Mouse (Mus musculus) cerebellum, adult 11-12 months (tissue): ENCODE results near the gene Efna1.

Experiments
- DNase-seq: peaks from one replicate; pipeline ENCODE4 v3.0.0; 2022

Gene Efna1

DNA sequence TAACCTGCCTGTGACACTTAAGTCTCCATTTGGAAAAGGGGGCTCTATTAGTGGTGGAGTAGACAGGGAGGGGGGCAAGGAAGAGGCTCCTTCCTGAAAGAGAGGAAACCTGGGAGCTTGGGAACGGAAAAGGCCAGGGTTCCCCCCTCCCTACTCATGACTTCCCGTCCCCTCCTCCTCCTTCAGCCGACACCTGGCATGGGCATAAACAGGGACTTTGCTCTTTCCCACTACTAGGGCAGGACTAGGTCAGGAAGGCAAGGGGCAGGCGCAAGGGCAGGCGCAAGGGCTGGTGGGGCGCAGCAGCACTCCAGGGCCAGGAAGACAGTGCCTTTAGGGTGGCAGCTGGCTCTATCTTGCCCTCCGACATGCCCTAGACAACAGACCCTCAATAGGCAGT, 2.8 kb downstream of the Efna1 start:
- peak; percentile 48 for DNase-seq

DNA sequence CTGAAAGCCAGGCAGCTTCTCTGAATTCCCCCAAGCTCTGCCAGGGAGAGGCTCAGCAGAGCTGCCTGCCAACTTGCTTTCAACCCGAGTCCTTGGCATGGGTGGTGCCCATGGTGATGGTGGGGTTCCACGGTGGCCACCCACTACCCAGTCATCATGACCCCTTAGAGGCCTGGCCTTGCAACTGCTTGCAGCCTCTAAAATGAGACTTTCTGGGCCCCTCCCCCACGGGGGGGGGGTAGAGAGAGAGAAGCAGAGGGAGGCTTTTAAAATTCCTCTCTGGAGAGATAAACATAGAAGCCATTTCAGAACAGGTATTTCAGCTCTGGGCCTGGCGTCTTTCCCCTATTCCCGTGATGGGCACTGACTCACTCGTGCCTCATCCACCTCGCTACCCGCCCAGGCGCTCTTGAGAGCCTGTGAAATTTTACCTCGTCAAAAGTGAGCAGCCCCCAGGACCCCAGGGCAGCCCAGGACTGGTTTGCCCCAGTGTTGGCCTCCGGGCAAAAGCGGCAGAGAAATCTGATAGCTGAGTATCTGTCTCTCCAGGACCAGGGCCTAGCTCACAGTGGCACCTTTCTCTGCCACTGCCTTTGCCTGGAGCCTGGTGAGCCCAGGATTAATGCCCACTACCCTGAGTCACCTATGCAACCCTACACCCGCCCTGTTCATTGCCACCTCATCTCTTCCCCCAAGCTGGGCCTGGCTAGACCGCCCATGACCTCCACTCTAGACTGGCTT, 3.5 kb downstream of the Efna1 start:
- peak; percentile 61 for DNase-seq

DNA sequence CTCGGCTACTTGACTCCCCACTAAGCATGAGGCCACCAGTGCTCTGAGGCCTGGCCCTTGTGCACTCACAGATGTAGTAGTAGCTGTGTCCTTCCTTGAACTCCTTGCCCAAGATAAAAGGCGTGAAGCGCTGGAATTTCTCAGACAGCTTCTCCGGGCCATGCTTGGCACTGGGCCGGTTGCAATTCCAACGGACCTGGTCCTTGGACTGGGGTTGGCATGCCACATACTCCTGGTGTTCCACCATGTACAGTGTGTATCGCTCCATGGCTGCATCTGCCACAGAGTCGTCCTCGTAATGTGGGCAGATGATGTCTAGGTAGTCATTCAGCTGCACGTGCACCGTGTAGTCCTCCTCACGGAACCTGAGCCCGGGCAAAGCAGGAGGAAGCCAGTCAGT, 4.9 kb downstream of the Efna1 start:
- peak; percentile 21 for DNase-seq

DNA sequence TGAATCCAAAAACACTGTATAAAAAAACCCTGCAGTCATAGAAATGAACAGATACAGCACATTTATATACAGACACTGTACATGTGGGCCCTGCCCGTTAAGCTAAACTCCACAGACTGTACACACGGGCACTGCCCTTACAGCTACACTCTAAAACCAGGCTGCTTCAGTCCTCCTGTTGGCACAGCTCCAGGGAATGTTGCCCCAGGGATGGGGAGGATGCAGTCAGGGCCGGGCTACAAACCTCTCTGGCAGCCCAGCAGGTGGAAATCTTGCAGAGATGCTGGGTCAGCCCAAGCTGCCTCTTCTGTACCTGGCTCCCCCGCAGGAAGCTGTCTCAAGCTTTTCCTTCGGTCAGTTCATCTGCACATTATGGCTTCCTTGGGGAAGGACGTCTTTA, 9.2 kb downstream of the Efna1 start:
- DNase-seq: peak; percentile 66

DNA sequence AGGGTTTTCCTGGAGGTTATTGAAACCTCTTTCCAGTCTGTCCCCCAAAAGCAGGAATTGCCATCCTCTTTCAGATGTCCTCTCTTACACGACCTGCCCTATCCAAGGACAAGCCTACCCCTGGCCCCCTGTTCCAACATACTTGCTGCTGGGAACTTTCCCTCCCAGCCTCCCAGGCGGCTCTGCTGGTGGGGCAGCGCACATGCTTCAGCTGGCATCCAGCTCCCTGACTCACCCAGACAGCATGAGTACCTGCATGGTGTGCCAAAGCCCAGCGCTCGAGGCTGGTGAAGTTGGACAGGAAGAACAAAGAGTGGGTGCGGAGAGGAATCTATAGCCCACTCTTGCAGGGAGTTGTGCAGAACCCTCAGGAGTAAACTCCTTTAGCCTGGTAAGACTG, 10.1 kb downstream of the Efna1 start:
- DNase-seq: peak; percentile 75

DNA sequence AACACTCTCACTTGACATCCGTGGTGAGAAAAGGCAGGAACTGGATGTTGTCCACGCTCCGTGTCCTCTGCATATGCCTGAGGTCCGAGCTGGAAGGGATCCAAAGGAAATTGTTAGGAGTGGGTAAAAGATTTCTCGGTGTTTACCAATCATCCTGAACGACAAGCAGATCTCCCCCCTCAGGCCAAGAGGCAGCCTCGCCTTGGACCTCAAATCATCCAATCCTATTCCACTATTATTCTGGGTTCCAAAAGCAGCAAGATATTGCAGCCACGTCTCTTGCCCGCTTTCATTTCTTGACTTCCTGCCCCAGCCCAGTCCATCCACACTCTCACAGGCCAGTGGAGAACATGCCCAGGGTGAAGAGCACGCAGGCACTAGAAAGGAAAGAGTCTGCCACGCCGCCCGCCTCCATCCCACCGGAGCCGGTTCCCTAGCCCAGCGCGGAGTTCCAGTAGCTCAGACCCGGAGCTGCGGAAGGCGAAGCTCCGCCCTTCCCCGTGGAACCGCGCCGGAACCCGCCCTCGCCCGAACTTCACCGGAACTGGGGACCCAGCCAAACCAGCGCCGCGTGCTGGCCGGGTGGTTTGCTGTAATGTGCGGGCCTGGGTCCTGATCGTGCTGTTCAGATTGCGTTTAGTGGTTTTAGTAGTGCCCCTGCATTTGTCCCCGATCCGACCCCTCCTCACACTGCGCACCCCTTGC, 10.7 kb downstream of the Efna1 start, which contains the start of gene Slc50a1:
Gene Slc50a1, minus strand, starts transcription at position 520 of the 705 bp plus-strand sequence.
- DNase-seq: peak; percentile 83

DNA sequence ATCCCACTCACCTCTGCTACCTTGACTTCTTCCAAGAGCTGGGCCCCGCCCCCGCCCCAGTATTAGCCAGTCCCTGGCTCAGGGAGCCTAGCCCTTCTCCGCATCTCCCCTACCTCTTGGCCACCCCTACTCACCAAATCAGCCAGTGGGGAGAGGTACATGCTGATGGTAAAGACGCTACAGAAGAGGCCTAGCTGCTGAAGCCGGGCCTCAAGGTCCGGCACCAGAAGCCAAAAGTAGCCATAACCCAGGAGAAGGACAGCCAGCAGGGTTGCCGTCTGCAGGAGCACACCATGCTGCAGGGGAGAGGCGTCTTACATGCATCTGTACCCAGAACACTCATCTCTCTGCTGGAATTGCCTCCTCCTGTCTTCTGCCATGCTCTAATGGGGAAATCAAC, 12.0 kb downstream of the Efna1 start:
- DNase-seq: peak; percentile 31

DNA sequence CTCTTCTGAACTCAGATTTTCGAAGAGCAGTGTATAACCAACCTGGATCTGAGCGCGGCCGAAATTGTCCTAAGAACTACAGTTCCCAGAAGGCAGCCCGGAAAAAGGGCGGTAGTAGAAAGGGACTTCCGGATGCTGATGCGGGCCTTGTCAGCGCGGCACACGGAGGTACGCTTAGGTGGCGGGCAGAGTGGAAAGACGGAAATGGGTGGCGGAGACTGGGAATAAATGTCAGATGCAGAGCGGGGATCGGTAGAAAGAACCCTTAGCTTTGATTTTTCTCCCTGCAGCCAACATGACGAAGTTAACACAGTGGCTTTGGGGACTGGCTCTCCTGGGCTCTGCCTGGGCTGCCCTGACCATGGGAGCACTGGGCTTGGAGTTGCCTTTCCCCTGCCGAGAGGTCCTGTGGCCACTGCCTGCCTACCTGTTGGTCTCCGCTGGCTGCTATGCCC, 14.5 kb downstream of the Efna1 start:
- peak; percentile 79 for DNase-seq

DNA sequence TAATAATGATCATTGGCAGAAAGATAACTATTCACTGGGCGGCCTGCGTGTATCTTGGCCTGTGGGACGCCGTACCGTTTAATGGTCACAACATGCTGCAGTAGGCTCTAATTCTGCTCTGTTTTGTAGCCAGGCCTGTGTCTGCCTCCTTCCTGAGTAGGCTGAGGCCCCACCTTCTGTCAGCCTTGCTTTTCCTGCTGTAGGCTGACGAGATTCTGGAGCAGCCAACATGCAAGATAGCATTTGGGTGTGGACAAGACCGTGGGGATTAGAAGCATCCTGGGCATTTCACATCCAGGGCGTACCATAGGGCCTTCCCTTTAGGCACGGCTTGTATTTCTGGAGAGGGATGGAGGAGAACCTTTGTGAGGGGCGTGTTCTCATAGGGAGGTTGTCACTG, 18.5 kb downstream of the Efna1 start:
- no peak for DNase-seq

DNA sequence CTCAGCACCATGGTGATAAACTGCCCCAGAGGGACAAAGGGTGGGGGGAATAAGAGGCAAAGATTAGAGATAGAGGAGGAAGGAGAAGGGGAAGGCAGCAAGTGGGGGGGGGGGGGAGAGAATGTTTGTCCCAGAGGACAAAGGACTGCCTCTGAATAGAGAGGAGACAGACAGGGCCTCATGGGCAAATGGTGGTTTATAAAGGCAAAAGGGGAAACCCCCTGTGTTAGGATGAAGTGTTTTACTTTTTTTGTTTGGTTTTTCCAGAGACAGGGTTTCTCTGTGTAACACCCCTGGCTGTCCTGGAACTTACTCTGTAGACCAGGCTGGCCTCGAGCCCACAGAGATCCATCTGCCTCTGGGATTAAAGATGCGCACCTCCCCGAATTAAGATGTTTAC, 20.7 kb downstream of the Efna1 start:
- DNase-seq: no peak

DNA sequence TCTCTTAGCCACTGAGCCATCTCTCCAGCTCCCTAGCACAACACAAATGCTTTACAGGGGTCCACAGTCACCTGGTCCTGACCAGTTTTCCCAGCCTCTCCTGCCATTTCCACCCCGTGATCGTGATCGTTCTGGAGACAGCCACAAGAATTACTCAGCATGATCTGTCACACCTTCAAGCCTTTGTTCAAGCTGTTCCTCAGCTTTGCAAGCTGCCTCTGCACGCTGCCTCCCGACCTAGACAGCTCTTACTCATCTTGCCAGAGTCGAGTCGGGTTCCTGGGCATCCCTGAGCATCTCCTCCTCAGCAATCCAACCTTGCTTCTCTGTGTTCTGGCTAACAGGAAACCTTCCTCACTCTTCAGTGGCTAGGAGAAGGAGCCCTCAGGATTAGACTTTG, 21.9 kb downstream of the Efna1 start, which contains the start of gene Dpm3:
Gene Dpm3, plus strand, starts transcription at position 283 of the 400 bp plus-strand sequence.
- no peak for DNase-seq

DNA sequence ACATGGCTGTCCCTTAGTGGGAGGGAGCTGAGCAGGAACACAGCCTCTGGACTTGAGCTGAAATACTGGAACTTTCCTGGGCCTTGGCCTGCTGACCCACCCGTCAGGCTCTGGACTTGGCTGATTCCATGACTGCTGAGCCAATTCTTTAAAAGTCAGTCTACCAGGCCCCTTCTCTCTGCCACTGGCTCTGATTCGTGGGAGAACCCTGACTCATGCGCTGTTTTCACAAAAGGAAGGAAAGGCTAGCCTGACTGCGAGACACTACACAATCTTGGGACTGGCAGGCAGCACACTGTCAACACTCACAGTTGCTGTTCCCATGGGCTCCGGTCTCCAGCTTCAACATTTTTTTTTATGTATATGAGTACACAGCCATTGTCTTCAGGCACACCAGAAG, 24.8 kb downstream of the Efna1 start:
- DNase-seq: no peak

DNA sequence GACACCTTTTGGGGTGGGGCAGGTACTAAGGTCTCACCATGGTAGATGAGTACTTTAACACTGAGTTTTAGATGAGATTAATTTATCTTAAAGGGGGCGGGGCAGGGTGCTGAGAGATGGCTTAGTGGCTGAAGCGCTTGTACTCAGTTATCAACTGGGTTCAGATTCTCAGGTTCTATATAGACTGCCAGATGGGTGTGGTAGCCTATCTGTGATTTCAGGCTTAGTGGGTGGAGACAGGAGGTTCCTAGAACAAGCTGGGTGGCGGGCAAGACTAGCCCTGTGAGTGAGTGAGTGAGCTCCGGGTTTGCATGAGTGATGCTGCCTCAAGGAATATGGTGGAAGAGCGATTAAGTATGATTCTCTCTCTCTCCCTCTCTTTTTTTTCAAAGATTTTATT, 25.9 kb downstream of the Efna1 start:
- no peak for DNase-seq

DNA sequence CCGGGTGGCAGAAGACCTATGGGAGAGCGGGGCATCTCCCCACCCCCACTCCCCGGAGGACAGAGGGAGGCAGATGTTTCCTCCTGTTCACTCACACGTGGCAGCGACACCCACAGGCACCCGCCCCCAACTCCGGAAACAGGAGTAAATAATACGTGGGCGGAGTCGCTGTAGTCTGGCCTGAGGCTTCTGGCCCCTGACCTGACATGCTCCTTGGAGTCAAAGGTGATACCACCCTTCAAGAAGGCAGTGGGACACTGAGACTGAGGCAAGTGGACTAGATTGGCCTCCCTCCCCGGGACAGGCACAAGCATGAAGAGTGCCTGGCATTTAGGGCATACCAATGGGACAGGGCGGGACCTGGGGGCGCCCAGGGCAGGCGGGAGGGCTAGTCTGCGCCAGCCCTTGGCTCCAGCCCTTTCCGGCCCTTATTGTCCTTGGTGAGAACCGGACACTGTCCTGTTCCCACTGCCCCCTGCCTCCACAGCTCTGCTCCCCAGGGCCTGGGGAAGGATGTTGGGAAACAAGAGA, 29.5 kb downstream of the Efna1 start:
- peak; percentile 33 for DNase-seq

DNA sequence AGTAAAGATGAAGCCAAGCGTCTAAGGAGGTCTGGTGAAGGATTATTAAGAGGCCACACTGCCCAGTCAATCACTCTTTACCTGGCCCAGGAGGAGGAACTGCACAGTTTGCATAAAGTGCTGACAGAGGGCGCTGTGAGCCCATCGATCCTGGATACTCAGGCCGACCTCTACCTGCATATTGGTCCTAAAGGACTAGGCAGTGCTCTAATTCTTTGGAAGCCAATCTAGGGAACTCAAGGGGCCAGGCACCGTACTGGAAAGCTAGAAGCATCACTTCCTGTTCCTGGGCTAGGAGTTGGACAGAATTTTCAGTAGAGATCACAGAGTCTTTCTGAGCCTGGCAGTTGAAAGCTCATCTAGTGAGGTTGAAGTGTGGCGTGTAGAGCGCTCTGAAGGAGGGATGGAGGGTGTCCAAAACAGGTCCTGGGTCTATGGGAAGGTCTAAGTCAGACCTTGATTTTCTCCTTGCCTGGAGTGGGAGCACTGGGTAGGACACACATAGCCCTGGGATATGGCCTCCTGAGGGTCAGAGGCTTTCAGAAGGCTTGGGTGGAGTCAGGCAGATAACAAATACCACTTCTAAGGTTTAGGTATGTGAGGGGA, 30.4 kb downstream of the Efna1 start:
- DNase-seq: peak; percentile 68

DNA sequence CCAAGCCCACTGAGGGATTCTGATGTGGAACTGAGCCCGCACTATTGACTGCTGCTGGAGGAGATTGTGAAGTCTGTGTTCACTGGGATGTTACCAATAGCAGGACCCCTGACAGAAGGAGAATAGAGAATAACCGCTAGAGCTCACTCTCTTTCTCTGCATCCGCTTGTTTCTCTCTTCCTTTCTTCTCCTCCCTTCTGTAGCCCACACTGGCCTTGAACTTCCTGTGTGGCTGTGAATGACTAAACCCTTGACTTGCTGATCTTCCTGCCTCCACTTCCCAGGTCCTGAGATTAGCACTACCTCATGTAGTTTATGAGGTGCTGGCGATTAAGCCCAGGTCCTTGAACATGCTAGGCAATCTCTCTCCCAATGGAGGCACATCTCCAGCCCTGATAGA, 33.5 kb downstream of the Efna1 start:
- DNase-seq: peak; percentile 25

DNA sequence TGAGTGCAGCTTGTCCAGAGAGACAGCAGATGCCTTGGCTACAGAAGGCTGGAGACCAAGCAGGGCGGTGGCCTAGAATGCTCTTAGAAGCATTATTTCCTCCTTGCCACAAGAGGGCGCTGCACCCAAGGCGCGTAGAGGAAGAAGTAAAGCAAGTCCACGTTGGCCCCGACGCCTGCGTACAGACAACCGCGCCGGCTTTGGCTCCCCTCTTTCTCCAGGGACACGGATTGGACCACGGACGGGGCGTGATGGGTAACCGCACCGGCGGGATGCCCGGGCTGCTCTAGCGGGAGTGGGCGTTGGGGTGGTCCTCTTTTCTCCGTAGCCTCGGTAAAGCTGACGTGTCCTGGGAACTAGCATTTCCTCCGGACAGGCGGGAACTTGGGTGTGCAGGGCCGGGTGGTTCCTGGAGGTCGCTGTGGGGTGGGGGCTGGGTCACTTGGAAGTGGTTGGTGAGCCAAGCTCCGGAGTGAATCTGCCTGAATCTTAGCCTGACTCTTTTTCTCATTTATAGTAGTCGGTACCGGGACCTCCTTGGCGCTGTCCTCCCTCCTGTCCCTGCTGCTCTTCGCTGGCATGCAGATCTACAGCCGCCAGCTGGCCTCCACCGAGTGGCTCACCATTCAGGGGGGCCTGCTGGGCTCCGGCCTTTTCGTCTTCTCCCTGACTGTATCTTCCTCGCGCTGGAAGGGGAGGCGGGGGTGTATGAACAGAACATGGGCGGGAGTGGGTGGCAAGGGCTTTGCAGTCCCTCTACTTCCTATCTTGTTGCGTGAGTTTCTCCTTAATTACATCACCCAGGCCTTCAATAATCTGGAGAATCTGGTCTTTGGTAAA, 34.5 kb downstream of the Efna1 start, which contains the start of gene Trim46:
Gene Trim46, minus strand, starts transcription at position 49 of the 840 bp plus-strand sequence.
- peak; percentile 94 for DNase-seq

DNA sequence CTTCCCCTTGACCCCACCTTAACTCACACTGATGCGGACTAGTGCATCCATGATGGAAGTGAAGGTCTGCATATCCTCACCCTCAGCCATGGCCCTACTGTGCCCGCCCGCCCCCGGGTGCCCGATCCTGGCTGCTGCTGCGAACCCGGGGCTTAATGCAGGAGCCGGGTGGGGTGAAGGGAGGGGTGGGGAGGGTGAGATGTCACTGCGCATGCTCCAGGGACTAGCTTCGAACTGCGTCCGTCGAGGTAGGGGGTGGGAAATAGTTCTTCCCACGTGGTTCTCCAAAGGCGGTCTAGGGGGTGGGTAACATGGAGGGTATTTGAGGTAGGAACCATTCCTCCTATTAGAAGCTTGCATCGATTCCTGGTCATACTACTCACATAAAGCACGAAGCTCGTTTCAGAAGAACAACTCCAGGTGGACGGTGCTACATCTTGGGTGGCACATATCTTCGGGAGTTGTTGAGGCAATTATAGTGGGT, 35.2 kb downstream of the Efna1 start, which contains the start of gene Krtcap2:
Gene Krtcap2, plus strand, starts transcription at position 279 of the 484 bp plus-strand sequence.
- DNase-seq: peak; percentile 83

DNA sequence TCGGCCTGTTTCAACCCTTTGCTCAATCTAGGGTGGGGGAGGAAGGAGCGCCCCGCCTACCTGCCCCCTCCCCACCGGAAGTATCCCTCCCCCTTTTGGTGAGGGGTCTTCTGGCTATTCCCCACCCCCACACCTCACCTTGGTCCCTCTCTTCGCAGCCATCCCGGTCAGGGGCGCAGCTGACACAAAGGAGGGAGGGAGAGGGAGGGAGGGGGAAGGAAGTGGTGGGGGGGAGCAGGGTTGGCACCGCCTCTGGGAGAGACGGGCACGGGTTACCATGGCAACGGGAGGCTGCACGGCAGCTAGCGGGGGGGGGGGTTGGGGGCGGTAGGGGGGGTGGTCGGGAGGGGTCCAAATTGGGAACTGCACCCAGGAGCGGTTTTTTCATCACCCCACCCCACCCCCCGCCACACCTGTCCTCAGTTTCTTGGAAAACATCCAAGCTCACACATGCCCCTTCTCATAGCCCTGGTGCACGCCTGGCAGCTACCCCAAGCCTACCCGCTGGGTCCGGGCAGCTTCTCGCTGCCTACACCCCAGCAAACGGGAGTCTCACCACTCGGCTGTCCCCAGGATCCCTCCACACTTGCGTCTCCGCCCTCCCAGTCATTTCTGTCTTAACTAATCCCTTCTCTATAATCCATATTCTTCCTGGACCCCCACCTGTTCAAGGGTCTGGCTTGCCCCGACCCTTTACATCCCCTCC, 35.8 kb downstream of the Efna1 start:
- peak; percentile 90 for DNase-seq

DNA sequence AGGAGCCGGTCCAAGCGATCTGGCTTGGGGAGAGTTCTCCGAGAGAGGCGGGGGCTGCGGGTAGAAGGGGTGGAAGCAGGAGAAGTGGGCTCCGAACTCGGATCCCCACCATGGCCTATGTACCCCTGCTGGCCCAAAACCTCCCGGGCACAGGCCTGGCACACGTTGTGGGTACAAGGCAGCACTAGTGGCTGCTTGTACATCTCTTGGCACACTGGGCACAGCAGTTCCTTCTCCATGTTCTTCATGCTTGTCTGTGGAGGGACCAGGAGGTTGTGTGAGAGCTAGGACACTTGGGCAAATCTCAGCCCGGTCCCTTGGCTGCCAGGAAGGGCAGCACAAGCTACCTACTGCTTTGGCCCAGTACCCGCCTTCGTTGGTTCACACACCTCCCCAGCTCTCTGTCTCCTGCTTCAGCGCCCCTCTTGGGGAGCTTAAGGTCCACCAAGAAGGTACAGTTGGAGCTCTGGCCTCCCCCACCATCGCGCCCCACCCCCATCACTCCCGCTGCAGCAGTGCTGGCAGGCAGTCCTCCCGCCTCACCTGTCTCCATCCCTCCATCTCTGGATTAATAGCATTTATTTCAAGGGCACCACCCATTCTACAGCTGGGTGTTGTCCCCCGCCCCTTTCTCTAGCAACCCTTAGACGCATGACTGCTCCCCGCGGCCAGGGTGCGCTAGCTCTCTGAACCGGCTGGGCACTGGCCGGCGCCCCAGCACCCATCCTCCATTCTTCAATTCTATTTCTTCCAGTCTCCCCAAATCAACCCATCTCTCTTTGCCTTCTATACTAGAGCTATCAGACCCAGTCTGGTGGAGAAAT, 36.6 kb downstream of the Efna1 start:
- peak; percentile 76 for DNase-seq

DNA sequence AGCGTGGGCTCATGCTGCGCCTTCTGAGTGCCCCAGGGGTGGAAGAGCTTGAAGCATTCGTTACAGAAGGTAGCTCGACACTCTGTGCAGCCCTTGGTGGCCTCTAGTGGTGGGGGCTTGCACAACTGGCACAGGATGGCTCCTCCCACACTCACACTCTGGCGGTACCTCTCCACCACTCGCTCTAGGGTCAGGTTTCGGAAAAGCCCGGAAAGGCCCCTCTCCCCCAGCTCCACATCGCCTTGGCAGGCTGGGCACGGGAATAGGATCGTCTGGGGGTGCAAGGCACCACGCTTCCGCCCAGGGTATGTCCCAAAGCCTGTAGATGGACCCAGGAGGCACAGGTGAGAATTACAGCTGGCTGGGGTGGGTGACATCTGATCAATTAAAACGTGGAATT, 37.3 kb downstream of the Efna1 start:
- DNase-seq: peak; percentile 67
